Mouse (Mus musculus) frontal cortex, adult 2 months (tissue): Measurements from ENCODE around the gene Spon1. TPM values are rescaled to one million over a fixed set of nuclear protein-coding genes. Genes with fewer than 3 reads are reported as not detected.
A peak's percentile ranks its signal among the peaks of the same experiment; 100 is the strongest.

Experiments used
- DNase-seq, 2 experiments: peaks; one replicate each; pipeline ENCODE4 v3.0.0; 2022; ENCODE audit warnings: low spot score in 1 of 2; ENCODE audit errors: extremely low spot score in 1 of 2
- polyA plus RNA-seq: library from polyadenylated mRNA; depleted of rRNA; stranded (reverse); fragments of >200 nt; gene quantifications from 2 replicates; pipeline ENCODE4 v1.2.3, GENCODE M21; 2012; rRNA removed

Gene Spon1
- 33.8 and 42.0 TPM in 2 replicates for polyA plus RNA-seq

DNA sequence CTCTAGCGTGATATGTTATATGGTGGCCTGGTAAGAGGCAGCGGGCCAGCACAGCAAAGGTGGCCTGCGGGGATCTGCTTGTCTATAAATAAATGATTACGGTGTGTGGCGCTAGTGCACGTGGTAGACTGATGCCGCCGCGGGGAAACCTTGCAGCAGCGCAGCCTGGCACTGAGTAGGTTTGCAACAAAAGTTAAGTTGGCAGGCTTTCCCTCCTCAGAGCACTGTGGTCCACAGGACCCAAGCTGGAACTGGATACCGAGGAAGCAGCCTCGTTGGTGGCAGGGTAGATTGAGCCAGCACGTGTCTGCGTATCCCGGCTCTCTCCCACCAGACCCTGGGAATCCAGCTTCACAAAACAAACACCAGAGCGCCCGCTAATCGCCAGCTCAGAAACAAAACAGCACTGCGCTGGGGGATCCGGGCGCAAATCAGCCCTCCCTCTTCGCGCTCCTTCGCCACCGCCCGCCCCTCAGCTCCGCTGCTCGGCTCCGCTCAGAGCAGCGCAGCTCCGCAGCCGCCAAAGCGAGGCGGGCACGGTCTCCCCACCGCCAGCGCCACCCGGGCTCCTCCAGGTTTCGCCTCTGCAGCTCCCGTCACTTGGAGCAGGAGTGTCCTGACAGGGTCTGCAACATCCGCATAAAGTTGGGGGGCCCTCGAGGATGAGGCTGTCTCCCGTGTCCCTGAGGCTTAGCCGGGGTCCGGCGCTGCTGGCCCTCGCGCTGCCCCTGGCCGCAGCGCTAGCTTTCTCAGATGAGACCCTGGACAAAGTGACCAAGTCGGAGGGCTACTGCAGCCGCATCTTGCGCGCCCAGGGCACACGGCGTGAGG is at the start of gene Spon1:
TSS of gene Spon1 (plus strand) at position 332 of the 831 bp plus-strand sequence.
- peak; percentile 17 to 52 for DNase-seq

GRCm38 (mm10) chr7:113721994-113722393 is 43.8 kb upstream of the Spon1 start:
- DNase-seq, result no peak

DNA sequence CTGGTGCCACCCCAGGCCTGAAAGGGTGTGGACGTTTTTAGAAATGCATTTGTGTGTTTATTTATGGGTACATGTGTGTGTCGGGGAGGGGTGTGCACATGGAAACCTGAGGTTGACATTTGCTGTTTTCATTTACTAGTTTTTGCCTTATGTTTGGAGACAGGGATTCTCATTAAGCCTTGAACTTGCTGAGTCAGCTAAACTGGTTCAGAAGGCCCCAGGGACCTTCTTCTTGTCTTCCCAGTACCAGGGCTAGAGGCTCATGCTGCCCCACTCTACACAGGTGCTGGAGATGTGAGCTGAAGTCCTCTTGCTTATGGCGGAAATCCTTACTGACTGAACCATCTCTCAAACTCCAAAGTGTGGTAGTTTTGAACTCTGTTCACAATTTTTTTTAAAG is 41.9 kb upstream of the Spon1 start:
- no peak for DNase-seq

- DNase-seq, result no peak
Measured at GRCm38 (mm10) chr7:113727999-113728713, 37.6 kb upstream of the Spon1 start.

DNA sequence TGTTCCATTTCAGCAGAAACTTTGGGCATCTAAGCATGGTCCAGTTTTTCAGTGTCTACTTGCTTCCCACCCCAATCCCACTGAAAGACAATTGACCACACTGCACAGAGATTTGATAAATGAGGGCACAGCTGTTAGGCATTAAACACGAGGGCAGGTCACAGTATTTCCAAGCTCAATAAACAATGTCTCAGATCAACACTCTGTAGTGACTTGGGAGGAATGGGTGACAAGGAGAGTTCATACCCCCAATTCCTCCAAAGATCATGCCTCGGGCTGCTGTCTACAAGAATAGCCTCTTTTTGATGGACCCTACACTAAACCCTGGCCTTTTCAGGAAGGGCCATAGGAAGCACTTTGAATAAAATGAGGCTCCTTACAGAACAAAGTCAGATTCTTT is 36.9 kb upstream of the Spon1 start:
- DNase-seq, result no peak

GRCm38 (mm10) chr7:113730406-113731247 is 35.2 kb upstream of the Spon1 start:
- no peak for DNase-seq

GRCm38 (mm10) chr7:113737790-113738362 is 27.9 kb upstream of the Spon1 start:
- peak; percentile 23 to 52 for DNase-seq

DNA sequence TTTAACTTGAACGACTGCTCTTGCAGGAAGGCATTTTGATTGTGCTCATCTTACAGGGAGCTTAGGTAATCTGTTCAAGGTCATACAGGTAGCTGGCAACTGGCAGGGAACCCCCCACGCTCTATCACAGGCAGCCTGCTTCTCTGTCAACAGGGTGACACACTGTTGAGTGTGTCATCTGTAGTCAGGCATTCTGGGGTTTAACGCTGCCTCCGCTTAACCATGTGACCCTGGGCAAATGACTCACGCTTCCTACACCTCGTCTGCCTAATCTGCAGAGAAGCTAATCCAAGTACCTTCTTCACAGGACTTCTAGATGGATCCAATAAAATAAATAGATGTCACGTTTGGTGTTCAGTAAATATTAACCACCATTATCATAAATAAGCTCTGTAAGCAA is 26.6 kb upstream of the Spon1 start:
- peak; percentile 52 to 72 for DNase-seq

DNA sequence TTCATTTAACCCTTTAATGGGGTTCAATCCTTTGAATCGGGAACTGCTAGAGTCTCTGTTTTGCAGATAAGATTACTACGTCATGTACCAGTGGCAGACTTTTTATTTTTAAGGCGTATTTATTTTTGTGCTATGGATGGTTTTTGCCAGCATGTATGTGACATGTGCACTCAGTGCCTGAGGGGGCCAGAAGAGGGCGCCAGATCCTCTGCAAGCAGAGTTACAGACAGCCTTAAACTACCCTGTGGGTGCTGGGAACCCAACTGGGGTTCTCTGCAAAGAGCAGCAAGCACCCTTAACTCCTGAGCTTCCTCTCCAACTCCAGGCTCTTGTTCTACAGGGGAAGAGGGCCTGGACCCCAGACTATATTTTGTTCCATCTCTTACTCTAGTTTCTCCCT is 23.2 kb upstream of the Spon1 start:
- no peak for DNase-seq

- DNase-seq, result no peak
Measured at GRCm38 (mm10) chr7:113743982-113744381, 21.8 kb upstream of the Spon1 start.

GRCm38 (mm10) chr7:113756616-113757015 is 9.2 kb upstream of the Spon1 start:
- DNase-seq, result no peak

GRCm38 (mm10) chr7:113759212-113759611 is 6.6 kb upstream of the Spon1 start:
- DNase-seq, result peak; percentile 21 to 79

DNA sequence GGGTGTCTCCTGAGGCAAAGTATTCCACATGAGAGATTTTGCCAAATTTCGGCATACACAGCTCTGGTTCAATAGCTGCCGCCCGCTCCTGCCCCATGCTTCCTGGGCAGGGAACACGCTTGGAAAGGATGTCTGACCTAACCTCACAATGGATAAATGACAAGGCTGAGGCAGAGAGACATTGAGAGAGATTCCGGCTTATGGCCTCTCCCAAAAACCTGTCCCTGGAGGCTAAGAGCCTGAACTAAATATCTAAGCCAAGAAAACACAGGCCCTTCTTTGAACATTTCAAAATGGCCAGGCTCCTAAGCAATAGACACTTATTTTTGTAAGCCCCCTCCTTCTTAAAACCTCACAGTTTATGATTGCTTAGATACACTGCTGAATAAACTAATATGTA is 665 bp upstream of the Spon1 start:
- DNase-seq, result no peak

GRCm38 (mm10) chr7:113766498-113766941 is 722 bp downstream of the Spon1 start:
- DNase-seq, result no peak

DNA sequence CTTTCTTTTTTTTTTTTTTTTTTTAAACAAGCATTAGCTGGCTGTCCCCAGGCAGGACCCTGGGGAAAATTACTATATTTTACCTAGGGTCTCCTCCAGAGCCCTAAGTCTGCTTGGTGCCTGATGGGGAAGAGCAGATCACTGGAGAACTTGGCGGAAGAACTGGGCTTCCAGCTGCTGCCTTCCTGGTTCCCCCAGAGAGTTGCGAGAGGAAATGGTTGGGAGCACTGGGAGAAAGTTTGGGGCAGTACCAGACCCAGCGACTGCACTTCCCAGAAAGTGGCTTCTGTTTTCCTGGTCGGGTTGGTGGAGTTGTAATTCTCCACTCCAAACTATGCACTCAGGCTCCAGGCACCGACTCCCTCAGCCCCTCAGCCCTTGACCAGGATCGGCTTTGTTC is 1.7 kb downstream of the Spon1 start:
- DNase-seq, result no peak

DNA sequence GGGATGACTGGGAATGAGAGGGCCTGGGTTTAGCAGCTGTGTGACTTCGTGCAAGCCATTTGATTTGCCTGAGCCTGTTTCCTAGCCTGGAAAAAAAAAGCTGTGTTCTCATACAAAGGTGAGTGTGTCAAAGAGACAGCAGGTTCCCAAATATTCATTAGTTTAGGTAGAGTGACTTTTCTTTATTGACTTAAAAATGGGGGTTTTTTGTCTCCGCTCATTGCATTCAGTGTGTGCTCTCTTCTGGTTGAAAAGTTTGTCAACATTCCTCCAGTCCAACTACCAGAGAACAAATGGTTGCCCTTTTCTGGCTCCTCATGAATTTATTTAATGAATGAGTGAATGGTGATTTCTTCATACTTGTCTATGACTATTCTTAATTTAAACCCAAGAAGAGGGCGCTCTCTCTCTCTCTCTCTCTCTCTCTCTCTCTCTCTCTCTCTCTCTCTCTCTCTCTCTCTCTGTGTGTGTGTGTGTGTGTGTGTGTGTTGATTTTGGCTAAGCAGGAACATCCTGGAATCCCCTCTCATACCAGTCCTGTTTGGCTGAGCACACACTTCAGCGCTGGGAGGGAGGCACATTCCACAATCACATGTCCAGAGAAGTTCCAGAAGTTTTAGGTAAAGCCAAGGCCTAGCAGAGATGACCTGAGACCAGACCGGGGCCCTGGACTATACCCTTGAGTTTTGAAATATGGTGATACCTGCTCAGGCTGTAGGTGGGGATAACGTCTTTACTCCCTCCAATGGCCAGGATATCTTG is 2.6 kb downstream of the Spon1 start:
- DNase-seq, result no peak

GRCm38 (mm10) chr7:113769281-113769680 is 3.5 kb downstream of the Spon1 start:
- no peak for DNase-seq

DNA sequence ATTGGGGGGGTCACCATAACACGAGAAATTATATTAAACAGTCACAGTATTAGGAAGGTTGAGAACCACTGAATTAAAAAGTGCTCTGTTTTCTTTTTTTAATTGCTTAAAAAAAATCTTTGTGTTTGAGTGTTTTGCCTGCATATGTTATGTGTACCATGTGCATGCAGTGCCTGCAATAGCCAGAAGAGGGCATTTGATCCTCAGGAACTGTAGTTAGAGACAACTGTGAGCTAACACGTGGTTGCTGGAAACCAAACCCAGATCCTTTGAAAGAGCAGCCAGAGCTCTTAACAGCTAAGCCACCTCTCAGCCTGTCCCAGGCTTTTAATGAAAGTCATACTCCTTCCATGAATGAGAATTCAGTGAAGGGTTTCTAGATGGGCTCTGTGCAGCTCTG is 6.3 kb downstream of the Spon1 start:
- no peak for DNase-seq

- DNase-seq, result no peak
Measured at GRCm38 (mm10) chr7:113773436-113773835, 7.6 kb downstream of the Spon1 start.

GRCm38 (mm10) chr7:113774039-113774438 is 8.2 kb downstream of the Spon1 start:
- peak in 1 of 2 experiments; percentile 68 for DNase-seq
